Mouse (Mus musculus): ENCODE data around the gene Dnase1. TPM values are rescaled to one million over a fixed set of nuclear protein-coding genes. Genes with fewer than 3 reads are reported as not detected.
A peak's percentile ranks its signal among the peaks of the same experiment; 100 is the strongest.

The Dnase1 gene
- polyA plus RNA-seq, 1 experiment from 2014 or later: 4.3 TPM

DNA sequence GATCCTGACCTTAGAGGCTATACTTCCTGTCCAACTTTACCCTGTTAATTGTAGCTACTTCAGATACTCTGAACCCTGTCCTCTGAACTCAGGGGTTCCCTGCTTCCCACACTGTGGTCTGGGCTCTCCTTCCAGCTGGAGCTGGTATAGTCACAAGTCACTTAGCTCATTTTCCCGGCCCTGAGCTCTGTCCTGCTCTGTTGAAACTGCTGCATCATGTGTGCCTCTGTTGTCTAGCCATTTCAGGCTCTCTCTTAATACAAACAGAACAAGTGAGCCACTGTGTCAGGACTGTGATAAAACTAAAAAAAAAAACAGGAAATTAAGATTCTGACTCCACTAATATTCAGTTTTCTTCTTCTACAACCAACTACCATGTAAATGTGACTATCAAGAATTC lies 10.1 kb upstream of the Dnase1 start:
- H3K36me3 ChIP-seq (ENCODE audit: control insufficient read depth, insufficient read depth, low read length): no peaks in the 10 kb centered on the region
- 53% methylated on average over 1 of the region's 1 CpGs for WGBS
- H3K4me1 ChIP-seq (ENCODE audit: control insufficient read depth, insufficient read depth, low read length): no peaks in the 10 kb centered on the region
- no peak overlapping the region for H3K4me2 ChIP-seq (ENCODE audit: low read depth, low read length)
- peak; percentile 31 for ATAC-seq
- no peaks in the 10 kb centered on the region for H3K27me3 ChIP-seq (replicated peaks; ENCODE audit: control insufficient read depth, insufficient read depth, low read length)
- no peak overlapping the region for H3K9ac ChIP-seq (ENCODE audit: low read depth, low read length)
- no peak overlapping the region for H3K27ac ChIP-seq (ENCODE audit: low read length)
- no peaks in the 10 kb centered on the region for H3K9me3 ChIP-seq (ENCODE audit: control insufficient read depth, low read length)
- H3K4me3 ChIP-seq (ENCODE audit: low read length): no peak overlapping the region

- H3K4me1 ChIP-seq (ENCODE audit: control insufficient read depth, insufficient read depth, low read length): no peaks in the 10 kb centered on the region
- 79% methylated on average over 3 of the region's 3 CpGs for WGBS
- ATAC-seq: no peak
- no peaks in the 10 kb centered on the region for H3K36me3 ChIP-seq (ENCODE audit: control insufficient read depth, insufficient read depth, low read length)
- no peak overlapping the region for H3K27ac ChIP-seq (ENCODE audit: low read length)
- H3K9ac ChIP-seq (ENCODE audit: low read depth, low read length): no peak overlapping the region
- H3K4me2 ChIP-seq (ENCODE audit: low read depth, low read length): no peak overlapping the region
- no peak overlapping the region for H3K4me3 ChIP-seq (ENCODE audit: low read length)
- H3K9me3 ChIP-seq (ENCODE audit: control insufficient read depth, low read length): no peaks in the 10 kb centered on the region
- no peaks in the 10 kb centered on the region for H3K27me3 ChIP-seq (replicated peaks; ENCODE audit: control insufficient read depth, insufficient read depth, low read length)
These were observed 9.5 kb upstream of the Dnase1 start for GRCm38 (mm10) chr16:4027211-4027610.

DNA sequence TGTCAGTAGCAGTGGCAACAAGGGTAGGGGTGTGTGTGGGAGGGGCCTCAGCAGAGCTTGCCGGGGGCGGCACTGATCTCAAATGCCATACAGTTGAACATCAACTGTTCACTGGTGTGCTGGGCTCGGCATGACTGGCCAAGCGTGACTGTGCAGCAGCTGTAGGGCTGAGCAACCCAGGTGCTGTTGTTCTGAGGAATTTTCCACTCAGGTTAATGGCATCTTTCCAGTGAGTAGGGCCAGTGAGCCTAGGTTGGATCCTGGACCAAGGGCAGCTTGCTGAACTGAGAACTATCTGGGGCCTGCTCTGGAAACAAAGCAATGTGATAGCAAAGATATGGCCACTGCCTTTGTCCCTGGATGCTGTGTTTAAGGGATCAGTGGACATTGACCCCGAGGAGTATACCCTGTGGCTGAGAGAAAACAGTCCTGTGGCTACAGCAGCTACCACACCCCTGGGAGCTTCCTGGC lies 7.3 kb upstream of the Dnase1 start:
- ATAC-seq: peak; percentile 39
- H3K36me3 ChIP-seq (ENCODE audit: control insufficient read depth, insufficient read depth, low read length): no peaks in the 10 kb centered on the region
- H3K27ac ChIP-seq (ENCODE audit: low read length): no peak overlapping the region
- H3K27me3 ChIP-seq (replicated peaks; ENCODE audit: control insufficient read depth, insufficient read depth, low read length): no peaks in the 10 kb centered on the region
- H3K9ac ChIP-seq (ENCODE audit: low read depth, low read length): no peak overlapping the region
- no peaks in the 10 kb centered on the region for H3K9me3 ChIP-seq (ENCODE audit: control insufficient read depth, low read length)
- no peak overlapping the region for H3K4me2 ChIP-seq (ENCODE audit: low read depth, low read length)
- no peaks in the 10 kb centered on the region for H3K4me1 ChIP-seq (ENCODE audit: control insufficient read depth, insufficient read depth, low read length)
- WGBS: 73% methylated on average over 5 of the region's 5 CpGs
- H3K4me3 ChIP-seq (ENCODE audit: low read length): no peak overlapping the region

GRCm38 (mm10) chr16:4030501-4030900 lies 6.2 kb upstream of the Dnase1 start:
- Histone ChIP-seq H3K9me3 (ENCODE audit: control insufficient read depth, low read length) (no peaks in the 10 kb centered on the region), H3K27me3 (replicated peaks; ENCODE audit: control insufficient read depth, insufficient read depth, low read length) (no peaks in the 10 kb centered on the region), H3K36me3 (ENCODE audit: control insufficient read depth, insufficient read depth, low read length) (no peaks in the 10 kb centered on the region), H3K4me2 (ENCODE audit: low read depth, low read length) (no peak overlapping the region), H3K9ac (ENCODE audit: low read depth, low read length) (no peak overlapping the region), H3K4me1 (ENCODE audit: control insufficient read depth, insufficient read depth, low read length) (no peaks in the 10 kb centered on the region), H3K4me3 (ENCODE audit: low read length) (no peak overlapping the region), H3K27ac (ENCODE audit: low read length) (no peak overlapping the region)
- 93% methylated on average over 10 of the region's 10 CpGs for WGBS
- ATAC-seq: no peak

GRCm38 (mm10) chr16:4031441-4032274 lies 5.1 kb upstream of the Dnase1 start:
- no peaks in the 10 kb centered on the region for H3K4me1 ChIP-seq (ENCODE audit: control insufficient read depth, insufficient read depth, low read length)
- H3K4me2 ChIP-seq (ENCODE audit: low read depth, low read length): no peak overlapping the region
- H3K27ac ChIP-seq (ENCODE audit: low read length): no peak overlapping the region
- ATAC-seq: no peak
- WGBS: 55% methylated on average over 4 of the region's 6 CpGs
- H3K36me3 ChIP-seq (ENCODE audit: control insufficient read depth, insufficient read depth, low read length): 0 out of 2 replicates have a peak, but pooled peaks cover 4% of the 10 kb centered on the region
- H3K9ac ChIP-seq (ENCODE audit: low read depth, low read length): no peak overlapping the region
- no peaks in the 10 kb centered on the region for H3K9me3 ChIP-seq (ENCODE audit: control insufficient read depth, low read length)
- no peak overlapping the region for H3K4me3 ChIP-seq (ENCODE audit: low read length)
- H3K27me3 ChIP-seq (replicated peaks; ENCODE audit: control insufficient read depth, insufficient read depth, low read length): no peaks in the 10 kb centered on the region

GRCm38 (mm10) chr16:4032341-4032748 lies 4.4 kb upstream of the Dnase1 start:
- Histone ChIP-seq H3K27me3 (replicated peaks; ENCODE audit: control insufficient read depth, insufficient read depth, low read length) (no peaks in the 10 kb centered on the region), H3K4me2 (ENCODE audit: low read depth, low read length) (no peak overlapping the region), H3K9ac (ENCODE audit: low read depth, low read length) (no peak overlapping the region), H3K9me3 (ENCODE audit: control insufficient read depth, low read length) (no peaks in the 10 kb centered on the region), H3K36me3 (ENCODE audit: control insufficient read depth, insufficient read depth, low read length) (0 out of 2 replicates have a peak, but pooled peaks cover 4% of the 10 kb centered on the region), H3K4me3 (ENCODE audit: low read length) (no peak overlapping the region), H3K27ac (ENCODE audit: low read length) (no peak overlapping the region), H3K4me1 (ENCODE audit: control insufficient read depth, insufficient read depth, low read length) (no peaks in the 10 kb centered on the region)
- peak; percentile 58 for ATAC-seq
- 67% methylated on average over 6 of the region's 6 CpGs for WGBS

DNA sequence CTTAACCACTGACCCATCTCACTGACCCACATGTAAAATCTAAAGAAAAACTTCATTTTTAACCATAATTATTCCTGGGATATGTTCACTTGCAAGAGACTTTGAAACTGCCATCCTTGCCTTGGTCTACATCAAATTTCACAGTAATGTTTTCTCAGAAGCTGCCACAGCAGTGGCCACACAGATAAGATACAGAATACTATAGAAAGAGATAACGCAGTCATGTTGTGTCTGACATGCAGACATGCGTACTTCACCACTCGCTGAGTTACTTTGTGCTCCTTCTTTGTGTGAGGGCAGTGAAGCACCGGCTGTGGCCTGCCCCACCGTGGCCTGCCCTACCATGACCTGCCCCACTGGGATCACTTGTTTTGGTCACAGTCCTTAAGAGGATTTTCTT lies 2.8 kb upstream of the Dnase1 start:
- 80% methylated on average over 5 of the region's 5 CpGs for WGBS
- Histone ChIP-seq H3K27ac (ENCODE audit: low read length) (no peak overlapping the region), H3K4me3 (ENCODE audit: low read length) (no peak overlapping the region), H3K9me3 (ENCODE audit: control insufficient read depth, low read length) (no peaks in the 10 kb centered on the region), H3K9ac (ENCODE audit: low read depth, low read length) (no peak overlapping the region), H3K4me2 (ENCODE audit: low read depth, low read length) (no peak overlapping the region), H3K27me3 (replicated peaks; ENCODE audit: control insufficient read depth, insufficient read depth, low read length) (no peaks in the 10 kb centered on the region), H3K4me1 (ENCODE audit: control insufficient read depth, insufficient read depth, low read length) (no peaks in the 10 kb centered on the region), H3K36me3 (ENCODE audit: control insufficient read depth, insufficient read depth, low read length) (0 out of 2 replicates have a peak, but pooled peaks cover 4% of the 10 kb centered on the region)
- no peak for ATAC-seq

- no peaks in the 10 kb centered on the region for H3K27me3 ChIP-seq (replicated peaks; ENCODE audit: control insufficient read depth, insufficient read depth, low read length)
- no peaks in the 10 kb centered on the region for H3K9me3 ChIP-seq (ENCODE audit: control insufficient read depth, low read length)
- 86% methylated on average over 3 of the region's 3 CpGs for WGBS
- H3K9ac ChIP-seq (ENCODE audit: low read depth, low read length): no peak overlapping the region
- H3K27ac ChIP-seq (ENCODE audit: low read length): no peak overlapping the region
- H3K36me3 ChIP-seq (ENCODE audit: control insufficient read depth, insufficient read depth, low read length): peaks cover 9% of the 10 kb centered on the region; the same call in 1 of the 2 replicates
- H3K4me2 ChIP-seq (ENCODE audit: low read depth, low read length): no peak overlapping the region
- ATAC-seq: no peak
- no peaks in the 10 kb centered on the region for H3K4me1 ChIP-seq (ENCODE audit: control insufficient read depth, insufficient read depth, low read length)
- H3K4me3 ChIP-seq (ENCODE audit: low read length): no peak overlapping the region
These were observed 2.3 kb upstream of the Dnase1 start for GRCm38 (mm10) chr16:4034476-4034875.

GRCm38 (mm10) chr16:4035575-4035974 lies 1.2 kb upstream of the Dnase1 start:
- ATAC-seq: no peak
- H3K36me3 ChIP-seq (ENCODE audit: control insufficient read depth, insufficient read depth, low read length): peaks cover 9% of the 10 kb centered on the region; the same call in 1 of the 2 replicates
- no peaks in the 10 kb centered on the region for H3K4me1 ChIP-seq (ENCODE audit: control insufficient read depth, insufficient read depth, low read length)
- no peaks in the 10 kb centered on the region for H3K9me3 ChIP-seq (ENCODE audit: control insufficient read depth, low read length)
- H3K4me3 ChIP-seq (ENCODE audit: low read length): no peak overlapping the region
- WGBS: 81% methylated on average over 2 of the region's 2 CpGs
- H3K27me3 ChIP-seq (replicated peaks; ENCODE audit: control insufficient read depth, insufficient read depth, low read length): no peaks in the 10 kb centered on the region
- H3K9ac ChIP-seq (ENCODE audit: low read depth, low read length): no peak overlapping the region
- no peak overlapping the region for H3K4me2 ChIP-seq (ENCODE audit: low read depth, low read length)
- no peak overlapping the region for H3K27ac ChIP-seq (ENCODE audit: low read length)

Measured in intestine, embryonic 16.5 days (tissue).